Mouse (Mus musculus) kidney, adult 2 months (tissue): Measurements from ENCODE around the gene Sema4f.

ENCODE experiments used
- CTCF ChIP-seq: fragments of 200-500 bp; conservative IDR thresholded peaks from 2 replicates; pipeline ENCODE4 v1.5.1; 2011; ENCODE audit warnings: low read depth, mild to moderate bottlenecking, control low read depth, low read length, moderate library complexity, mixed read lengths; ENCODE audit not compliant: insufficient read depth, insufficient read length
- POLR2A ChIP-seq: fragments of 200-500 bp; IDR thresholded peaks from one replicate; pipeline ENCODE4 v1.6.1; 2011; ENCODE audit warnings: low read depth, low read length, control low read depth

GRCm38 (mm10) chr6:82893415-82893814 is 46.2 kb downstream of the Sema4f start:
- no peak for TF ChIP-seq POLR2A
- TF ChIP-seq CTCF = no peak
